Mouse (Mus musculus): Measurements from ENCODE around the gene Eml6.
"Not testable (repeated sequence)": the region's sequence is repeated elsewhere in the genome, so short reads cannot be mapped to it uniquely, and the experiment has no call there.

The Eml6 gene

DNA sequence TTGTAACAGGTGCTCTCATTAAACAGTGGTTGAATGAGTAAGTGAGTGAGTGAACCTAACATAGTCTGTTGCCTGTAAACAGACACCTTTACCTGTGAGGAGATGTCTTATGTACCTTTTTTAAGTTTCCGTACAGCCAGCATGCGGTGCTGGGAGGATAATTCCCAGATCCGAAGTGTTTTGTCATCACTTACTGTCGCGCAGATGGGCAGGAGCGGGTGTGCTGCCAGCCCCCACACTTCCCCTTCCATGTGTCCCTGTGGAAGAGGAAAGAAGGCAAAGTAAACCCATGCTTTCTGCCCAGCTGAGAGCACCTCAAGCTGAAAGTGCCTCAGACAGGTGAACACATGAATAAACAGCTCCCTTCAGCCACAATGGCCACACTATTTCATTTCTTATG, 230.7 kb downstream of the Eml6 start:
- DNase-seq (ENCODE audit: extremely low read depth, insufficient read length, low spot score): no peak

DNA sequence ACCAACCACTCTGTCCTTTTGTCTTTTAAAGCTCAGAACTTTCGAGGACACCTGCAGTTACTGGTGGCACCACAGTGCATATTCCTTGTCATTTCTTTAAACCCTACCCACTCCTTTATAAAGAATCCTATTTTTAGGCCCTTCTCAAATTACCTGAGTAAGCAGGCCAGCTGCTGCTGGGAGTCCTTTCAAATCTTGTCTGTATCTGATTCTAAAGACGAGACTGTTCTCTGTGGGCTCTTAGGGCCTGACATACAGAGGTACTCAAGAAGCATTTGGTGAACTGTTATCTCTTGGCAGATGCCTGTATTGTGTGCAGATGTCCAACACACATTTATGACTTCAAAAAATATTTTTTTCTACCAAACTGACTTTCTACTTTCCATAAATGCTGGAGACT, 231.4 kb downstream of the Eml6 start:
- DNase-seq (ENCODE audit: extremely low read depth, insufficient read length, low spot score): no peak

- no peak for DNase-seq (ENCODE audit: extremely low read depth, insufficient read length, low spot score)
Measured at GRCm38 (mm10) chr11:29790796-29791195, 235.0 kb downstream of the Eml6 start.

- no peak for DNase-seq (ENCODE audit: extremely low read depth, insufficient read length, low spot score)
Measured at GRCm38 (mm10) chr11:29788921-29789638, 236.8 kb downstream of the Eml6 start.

DNA sequence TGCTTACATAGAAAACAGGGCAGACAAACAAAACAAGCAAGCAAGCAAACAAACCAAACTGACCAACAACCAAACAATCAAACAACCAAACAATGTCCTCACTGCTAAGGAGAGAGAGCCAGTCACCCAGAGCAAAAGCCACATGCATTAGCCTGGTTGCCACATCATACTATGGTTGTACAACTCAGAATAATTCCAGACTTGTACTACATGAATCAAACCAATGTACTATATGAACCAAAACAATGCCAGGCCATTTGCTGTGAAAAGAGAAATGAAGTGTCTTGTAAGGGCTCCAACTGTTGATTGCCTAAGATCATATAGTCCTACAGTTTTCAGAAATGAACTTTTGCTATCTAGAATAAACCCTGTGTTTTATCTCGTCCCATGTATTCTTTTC, 237.3 kb downstream of the Eml6 start:
- DNase-seq (ENCODE audit: extremely low read depth, insufficient read length, low spot score): no peak

- DNase-seq (ENCODE audit: extremely low read depth, insufficient read length, low spot score): no peak
Measured at GRCm38 (mm10) chr11:29787473-29787872, 238.4 kb downstream of the Eml6 start.

- no peak for DNase-seq (ENCODE audit: extremely low read depth, insufficient read length, low spot score)
Measured at GRCm38 (mm10) chr11:29786583-29787219, 239.1 kb downstream of the Eml6 start.

DNA sequence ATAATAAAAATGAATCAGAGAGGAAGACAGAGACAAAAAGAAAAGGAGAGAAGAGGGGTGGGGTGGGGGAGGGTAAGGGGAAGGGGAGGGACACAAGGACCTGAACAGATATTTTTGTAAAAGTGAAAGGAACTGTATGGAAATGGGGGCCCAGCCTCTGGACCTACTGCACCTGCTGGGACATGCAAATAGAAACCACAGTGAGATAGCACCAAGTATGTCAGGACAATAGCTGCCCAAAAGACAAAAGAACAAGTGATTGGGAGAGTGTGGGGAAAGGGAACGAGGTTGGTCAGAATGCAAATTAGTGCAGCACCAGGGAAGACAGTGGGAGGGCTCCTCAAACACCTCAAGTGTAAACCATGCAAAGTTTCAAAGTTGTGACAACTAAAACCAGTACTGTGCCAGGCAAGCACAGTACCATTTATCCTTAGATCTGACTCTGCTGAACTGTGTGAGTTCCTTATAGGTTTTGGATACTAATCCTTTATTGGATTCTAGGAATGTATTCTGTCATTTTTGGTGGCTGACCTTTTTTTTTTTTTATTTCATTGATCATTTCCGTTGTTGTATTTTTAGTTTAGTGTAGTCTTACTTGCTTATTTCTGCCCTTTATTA, 246.3 kb downstream of the Eml6 start:
- no peak for DNase-seq (ENCODE audit: extremely low read depth, insufficient read length, low spot score)

GRCm38 (mm10) chr11:29778936-29779335, 246.9 kb downstream of the Eml6 start:
- DNase-seq (ENCODE audit: extremely low read depth, insufficient read length, low spot score): no peak

GRCm38 (mm10) chr11:29777964-29778363, 247.9 kb downstream of the Eml6 start:
- DNase-seq (ENCODE audit: extremely low read depth, insufficient read length, low spot score): peak; percentile 69

GRCm38 (mm10) chr11:29774760-29775159, 251.1 kb downstream of the Eml6 start:
- DNase-seq (ENCODE audit: extremely low read depth, insufficient read length, low spot score): no peak

DNA sequence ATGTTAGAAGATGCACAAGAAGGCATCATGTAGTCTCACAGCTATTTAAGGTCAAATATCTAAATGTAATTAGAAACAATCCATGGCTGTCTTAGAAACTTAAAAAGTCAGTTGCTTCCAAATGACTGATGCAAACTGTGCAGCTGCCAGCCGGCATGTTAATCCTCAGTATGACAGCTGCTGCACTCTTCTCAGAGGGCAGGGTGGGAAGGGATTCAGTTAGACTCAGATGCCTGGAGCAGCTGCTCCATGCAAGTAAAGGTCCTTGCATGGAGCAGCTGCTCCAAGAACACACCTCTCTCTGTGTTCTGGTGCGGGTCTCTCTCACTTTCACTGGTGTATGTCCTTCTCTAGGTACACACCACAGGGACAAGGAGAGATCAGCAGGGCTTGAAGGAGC, 251.5 kb downstream of the Eml6 start:
- no peak for DNase-seq (ENCODE audit: extremely low read depth, insufficient read length, low spot score)

- no peak for DNase-seq (ENCODE audit: extremely low read depth, insufficient read length, low spot score)
Measured at GRCm38 (mm10) chr11:29772279-29772678, 253.6 kb downstream of the Eml6 start.

DNA sequence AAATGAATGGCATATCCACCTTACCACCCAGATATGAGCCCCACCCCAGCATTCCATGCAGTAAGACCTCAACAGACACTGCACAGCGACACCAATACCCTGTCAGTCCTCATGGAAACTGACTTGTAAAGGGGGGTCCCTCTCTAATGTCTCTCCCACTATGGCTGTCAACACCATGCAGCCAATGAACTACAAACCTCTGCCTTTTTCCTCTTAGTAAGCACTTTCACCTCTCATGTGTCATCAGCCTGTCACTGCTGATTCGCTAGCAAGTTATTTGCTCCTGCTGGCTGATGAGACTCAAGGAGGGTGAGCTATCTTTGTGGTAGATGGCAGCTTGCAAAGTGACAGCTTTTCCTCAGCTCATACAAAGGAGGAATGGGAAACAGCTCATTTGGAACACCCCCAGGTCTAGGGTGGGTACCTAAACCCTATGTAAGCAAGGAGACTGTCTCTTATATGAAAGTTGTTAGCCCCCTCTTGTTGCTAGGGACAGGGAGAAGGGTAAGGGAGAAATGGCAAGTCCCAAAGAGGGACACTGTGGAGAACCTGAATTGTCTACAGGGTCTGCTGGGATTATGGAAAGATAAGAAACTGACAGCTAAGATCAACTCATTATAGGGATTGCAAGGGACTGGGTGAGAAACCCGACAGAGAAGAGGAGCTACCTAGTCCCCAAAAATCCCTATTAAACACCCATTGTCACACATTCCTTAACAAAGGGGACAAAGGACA, 255.0 kb downstream of the Eml6 start:
- peak; percentile 31 for DNase-seq (ENCODE audit: extremely low read depth, insufficient read length, low spot score)

- no peak for DNase-seq (ENCODE audit: extremely low read depth, insufficient read length, low spot score)
Measured at GRCm38 (mm10) chr11:29768523-29768922, 257.3 kb downstream of the Eml6 start.

DNA sequence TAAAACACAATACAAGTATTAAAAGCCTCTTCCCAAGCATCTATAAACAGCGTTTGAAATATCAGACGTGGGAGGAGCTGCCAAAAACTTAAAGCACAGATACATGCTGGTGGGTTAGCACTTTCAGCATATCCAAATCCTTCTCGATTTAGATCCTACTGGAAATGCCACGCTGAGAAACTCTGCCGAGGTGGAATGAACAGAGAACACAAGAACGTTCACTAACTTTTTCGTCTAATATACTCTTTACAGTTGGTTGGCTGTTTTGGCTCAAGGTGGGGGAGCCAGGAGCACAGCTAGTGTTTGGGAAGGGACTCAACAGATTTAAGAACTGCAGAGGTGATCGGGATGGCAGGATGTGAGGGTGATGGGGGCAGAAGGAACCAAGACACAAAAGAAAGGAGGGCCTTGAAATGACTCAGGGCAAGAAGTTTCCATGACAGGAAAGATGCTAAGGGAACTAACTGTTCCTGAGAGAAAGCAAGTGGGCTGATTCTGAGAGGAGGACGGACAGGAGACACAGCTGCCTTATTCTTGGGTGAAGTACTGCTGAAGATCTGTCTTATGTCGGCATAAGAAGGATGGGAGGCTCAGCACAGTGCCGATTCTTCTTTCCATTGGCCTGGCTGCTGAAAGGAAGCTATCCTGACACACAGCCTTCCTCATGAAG, 259.4 kb downstream of the Eml6 start:
- DNase-seq (ENCODE audit: extremely low read depth, insufficient read length, low spot score): no peak

DNA sequence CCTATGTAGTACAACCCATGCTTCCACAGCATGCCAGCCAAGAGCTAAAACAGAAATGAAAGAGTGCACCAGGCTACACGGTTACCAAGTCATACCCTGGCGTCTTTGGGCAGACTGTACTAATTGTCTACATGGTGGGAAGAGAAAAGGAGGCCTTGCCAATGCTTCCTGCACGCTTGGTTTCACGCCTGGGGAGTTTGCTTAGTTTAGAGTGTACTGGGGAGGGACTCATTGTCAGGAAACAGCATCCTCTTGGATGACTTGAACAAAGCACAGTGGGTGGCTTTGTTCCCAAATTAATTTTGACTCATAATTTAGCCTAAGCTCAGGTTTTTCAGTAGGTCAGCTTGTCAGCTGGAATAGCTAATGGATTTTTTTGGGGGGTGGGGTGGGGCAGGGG, 260.8 kb downstream of the Eml6 start:
- no peak for DNase-seq (ENCODE audit: extremely low read depth, insufficient read length, low spot score)

DNA sequence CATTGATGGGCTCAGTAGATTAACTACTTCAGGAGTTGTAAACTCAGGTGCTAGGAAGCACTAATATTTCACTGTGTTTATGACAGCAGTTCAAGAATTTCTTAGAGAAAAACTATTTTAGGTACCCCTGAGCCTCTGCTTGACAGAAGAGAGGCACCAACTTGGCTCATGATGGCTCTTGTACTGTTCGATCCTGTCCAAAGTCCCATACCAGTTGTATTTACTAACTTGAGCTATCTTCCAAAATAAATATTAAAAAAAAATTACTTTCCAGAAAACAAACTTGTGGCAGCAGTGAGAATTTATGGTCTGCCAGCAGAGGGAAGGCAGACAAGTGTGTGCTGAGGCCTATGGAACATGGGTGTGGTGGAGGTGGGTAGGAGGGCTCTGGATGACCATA, 263.1 kb downstream of the Eml6 start:
- no peak for DNase-seq (ENCODE audit: extremely low read depth, insufficient read length, low spot score)

DNA sequence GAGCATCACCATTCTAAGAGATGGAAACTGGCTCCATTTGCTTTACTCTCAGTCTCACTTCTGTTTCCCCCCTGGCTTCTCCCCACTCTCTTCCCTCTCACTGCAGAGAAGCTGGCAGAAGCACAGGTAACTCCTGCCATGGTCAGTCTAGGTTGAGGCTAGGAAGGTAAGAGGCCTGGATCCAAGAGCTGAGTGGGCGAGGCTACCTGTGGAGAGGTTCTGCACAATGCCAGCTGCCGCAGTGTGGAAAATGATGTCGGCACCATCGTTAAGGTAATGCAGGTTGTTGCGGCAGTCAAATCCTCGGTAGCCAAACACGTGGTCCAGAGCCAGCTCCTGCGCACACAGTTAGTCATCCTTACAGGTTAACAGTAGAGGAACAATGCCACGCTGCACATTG, 264.4 kb downstream of the Eml6 start:
- no peak for DNase-seq (ENCODE audit: extremely low read depth, insufficient read length, low spot score)

- no peak for DNase-seq (ENCODE audit: extremely low read depth, insufficient read length, low spot score)
Measured at GRCm38 (mm10) chr11:29758617-29759016, 267.2 kb downstream of the Eml6 start.

DNA sequence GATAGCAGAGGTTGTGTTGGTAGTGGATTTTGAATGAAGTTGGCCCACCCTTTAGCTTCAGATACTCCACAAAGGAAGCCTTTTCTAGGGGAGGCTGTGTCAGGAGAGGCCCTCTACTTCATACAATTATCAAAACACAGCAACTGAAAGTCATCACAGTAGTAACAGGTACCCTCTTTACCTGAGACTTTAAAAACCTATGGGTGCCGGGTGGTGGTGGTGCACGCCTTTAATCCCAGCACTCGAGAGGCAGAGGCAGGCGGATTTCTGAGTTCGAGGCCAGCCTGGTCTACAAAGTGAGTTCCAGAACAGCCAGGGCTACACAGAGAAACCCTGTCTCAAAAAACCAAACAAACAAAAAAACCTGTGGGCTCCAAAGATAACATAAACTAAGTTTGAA, 269.8 kb downstream of the Eml6 start:
- DNase-seq (ENCODE audit: extremely low read depth, insufficient read length, low spot score): not testable (repeated sequence)

Measured in 3134 (cell line).